Mouse (Mus musculus) spleen, postnatal 14 days (tissue): ENCODE measurements around the gene Kcnip2.

Source experiments
- DNase-seq, 2 experiments: peaks; one replicate each; pipeline ENCODE4 v3.0.0; 2021 to 2022; ENCODE audit warnings: low spot score in 2 of 2

Kcnip2 gene

GRCm38 (mm10) chr19:45815831-45816405 is at the start of gene Kcnip2:
TSS of gene Kcnip2 (minus strand) at chr19:45816061.
- DNase-seq = no peak

- DNase-seq = no peak
Measured at GRCm38 (mm10) chr19:45855284-45855920, 39.5 kb upstream of the Kcnip2 start.

- no peak for DNase-seq
Measured at GRCm38 (mm10) chr19:45854521-45854920, 38.7 kb upstream of the Kcnip2 start.

GRCm38 (mm10) chr19:45847733-45848093 is 31.9 kb upstream of the Kcnip2 start:
- DNase-seq = no peak

- peak in 1 of 2 experiments; percentile 10 for DNase-seq
Measured at GRCm38 (mm10) chr19:45847016-45847732, 31.3 kb upstream of the Kcnip2 start.

GRCm38 (mm10) chr19:45844209-45844608 is 28.3 kb upstream of the Kcnip2 start:
- DNase-seq = no peak

GRCm38 (mm10) chr19:45843424-45843823 is 27.6 kb upstream of the Kcnip2 start:
- peak in 1 of 2 experiments; percentile 2 for DNase-seq

GRCm38 (mm10) chr19:45837050-45837994 is 21.5 kb upstream of the Kcnip2 start:
- DNase-seq = no peak

- DNase-seq = no peak
Measured at GRCm38 (mm10) chr19:45835490-45835889, 19.6 kb upstream of the Kcnip2 start.

- no peak for DNase-seq
Measured at GRCm38 (mm10) chr19:45833665-45834064, 17.8 kb upstream of the Kcnip2 start.

- no peak for DNase-seq
Measured at GRCm38 (mm10) chr19:45830679-45831078, 14.8 kb upstream of the Kcnip2 start.

- no peak for DNase-seq
Measured at GRCm38 (mm10) chr19:45827736-45828135, 11.9 kb upstream of the Kcnip2 start.

- DNase-seq = no peak
Measured at GRCm38 (mm10) chr19:45827125-45827524, 11.3 kb upstream of the Kcnip2 start.

- no peak for DNase-seq
Measured at GRCm38 (mm10) chr19:45826146-45826545, 10.3 kb upstream of the Kcnip2 start.

GRCm38 (mm10) chr19:45821832-45822231 is 6.0 kb upstream of the Kcnip2 start:
- no peak for DNase-seq

GRCm38 (mm10) chr19:45817816-45818490 is 2.1 kb upstream of the Kcnip2 start:
- no peak for DNase-seq

- no peak for DNase-seq
Measured at GRCm38 (mm10) chr19:45816727-45817126, 866 bp upstream of the Kcnip2 start.

GRCm38 (mm10) chr19:45815170-45815569 is 691 bp downstream of the Kcnip2 start:
- DNase-seq = no peak

GRCm38 (mm10) chr19:45813801-45814200 is 2.1 kb downstream of the Kcnip2 start:
- DNase-seq = no peak

GRCm38 (mm10) chr19:45813263-45813662 is 2.6 kb downstream of the Kcnip2 start:
- DNase-seq = peak; percentile 62 to 81

GRCm38 (mm10) chr19:45812673-45813252 is 3.1 kb downstream of the Kcnip2 start:
- no peak for DNase-seq
